Mouse (Mus musculus): ENCODE measurements around the gene Kcnd1. TPM values are rescaled to one million over a fixed set of nuclear protein-coding genes. Genes with fewer than 3 reads are reported as not detected.
"Not testable (repeated sequence)": the region's sequence is repeated elsewhere in the genome, so short reads cannot be mapped to it uniquely, and the experiment has no call there.

Kcnd1 gene
- total RNA-seq (2021): under 1 TPM; 0.48 to 0.59 TPM

GRCm38 (mm10) chrX:7821865-7822779, at the start of gene Kcnd1:
Gene Kcnd1, plus strand, starts transcription at chrX:7822289.
- peak; percentile 37 for DNase-seq

- DNase-seq: no peak
These were observed 49.3 kb upstream of the Kcnd1 start for GRCm38 (mm10) chrX:7772766-7773165.

- no peak for DNase-seq
These were observed 46.4 kb upstream of the Kcnd1 start for GRCm38 (mm10) chrX:7775501-7776205.

GRCm38 (mm10) chrX:7776329-7777082, 45.6 kb upstream of the Kcnd1 start:
- peak; percentile 68 for DNase-seq

- no peak for DNase-seq
These were observed 43.4 kb upstream of the Kcnd1 start for GRCm38 (mm10) chrX:7778450-7779244.

- no peak for DNase-seq
These were observed 42.8 kb upstream of the Kcnd1 start for GRCm38 (mm10) chrX:7779294-7779693.

- DNase-seq: no peak
These were observed 39.4 kb upstream of the Kcnd1 start for GRCm38 (mm10) chrX:7782603-7783092.

- DNase-seq: peak; percentile 71
These were observed 32.5 kb upstream of the Kcnd1 start, which contains the start of gene Gripap1 for GRCm38 (mm10) chrX:7789542-7790136. Gene Gripap1, plus strand, starts transcription at chrX:7789765.

GRCm38 (mm10) chrX:7790309-7790708, 31.8 kb upstream of the Kcnd1 start:
- no peak for DNase-seq

- DNase-seq: no peak
These were observed 28.7 kb upstream of the Kcnd1 start for GRCm38 (mm10) chrX:7793361-7793760.

GRCm38 (mm10) chrX:7795016-7795415, 27.1 kb upstream of the Kcnd1 start:
- DNase-seq: peak; percentile 60

- DNase-seq: no peak
These were observed 24.8 kb upstream of the Kcnd1 start for GRCm38 (mm10) chrX:7797327-7797726.

GRCm38 (mm10) chrX:7802157-7802556, 19.9 kb upstream of the Kcnd1 start:
- not testable (repeated sequence) for DNase-seq

- DNase-seq: peak; percentile 47
These were observed 7.1 kb upstream of the Kcnd1 start for GRCm38 (mm10) chrX:7815016-7815415.

- no peak for DNase-seq
These were observed 15.1 kb downstream of the Kcnd1 start for GRCm38 (mm10) chrX:7837146-7837545.

GRCm38 (mm10) chrX:7840842-7841162, 18.7 kb downstream of the Kcnd1 start:
- no peak for DNase-seq

GRCm38 (mm10) chrX:7841163-7842162, 19.4 kb downstream of the Kcnd1 start, which contains the start of gene Otud5:
Gene Otud5, plus strand, starts transcription at chrX:7841364.
- peak; percentile 93 for DNase-seq

- DNase-seq: peak; percentile 24
These were observed 20.2 kb downstream of the Kcnd1 start for GRCm38 (mm10) chrX:7842318-7842717.

- no peak for DNase-seq
These were observed 25.8 kb downstream of the Kcnd1 start for GRCm38 (mm10) chrX:7847845-7848244.

- peak; percentile 45 for DNase-seq
These were observed 32.5 kb downstream of the Kcnd1 start for GRCm38 (mm10) chrX:7854578-7854977.

Measured in heart, postnatal 4 days (tissue).